Mouse (Mus musculus): ENCODE measurements around the gene Dars.

The Dars gene

DNA sequence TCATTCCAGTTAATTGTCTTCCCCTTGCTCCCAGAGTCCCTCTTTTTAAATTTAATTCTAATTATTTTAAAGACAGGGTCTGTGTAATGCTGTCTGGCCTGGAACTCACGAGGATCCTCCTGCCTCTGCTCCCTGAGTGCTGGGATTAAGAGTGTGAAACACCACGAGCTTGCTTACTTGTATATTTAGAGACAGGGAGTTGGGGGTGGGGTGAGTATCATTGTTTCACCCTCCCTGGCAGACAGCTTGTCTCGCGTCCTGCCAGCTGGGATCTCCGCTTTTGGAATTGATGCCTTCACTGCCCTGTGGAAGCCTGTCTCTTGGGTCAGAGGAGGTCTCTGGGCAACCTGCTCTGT lies 343 bp upstream of the Dars start:
- no peak for DNase-seq (ENCODE audit: low spot score)

GRCm38 (mm10) chr1:128411141-128411540 lies 6.0 kb downstream of the Dars start:
- no peak for DNase-seq (ENCODE audit: low spot score)

- DNase-seq (ENCODE audit: low spot score): no peak
Observed at GRCm38 (mm10) chr1:128406846-128407245, 10.3 kb downstream of the Dars start.

GRCm38 (mm10) chr1:128405675-128406074 lies 11.5 kb downstream of the Dars start:
- DNase-seq (ENCODE audit: low spot score): no peak

DNA sequence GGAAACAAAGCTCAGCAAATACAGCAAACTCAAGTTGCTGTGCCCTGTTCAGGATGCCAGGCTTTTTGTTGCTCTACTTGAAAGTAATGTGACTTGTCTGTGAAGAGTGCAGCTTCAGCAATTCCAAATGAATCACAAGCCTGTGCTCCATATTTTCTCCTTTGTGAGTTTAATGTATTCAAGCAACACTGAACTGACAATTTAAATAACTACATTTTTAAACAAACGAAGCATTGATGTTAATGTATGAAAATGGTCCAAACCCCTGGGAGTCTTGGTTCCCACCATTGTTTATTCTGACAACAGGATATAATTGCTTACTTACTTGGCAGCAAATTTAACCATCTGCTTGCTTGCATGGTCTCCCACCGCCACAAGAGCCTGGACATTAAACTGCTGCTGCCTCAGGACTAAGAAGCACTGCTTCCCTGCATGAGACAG lies 12.1 kb downstream of the Dars start:
- DNase-seq (ENCODE audit: low spot score): no peak

DNA sequence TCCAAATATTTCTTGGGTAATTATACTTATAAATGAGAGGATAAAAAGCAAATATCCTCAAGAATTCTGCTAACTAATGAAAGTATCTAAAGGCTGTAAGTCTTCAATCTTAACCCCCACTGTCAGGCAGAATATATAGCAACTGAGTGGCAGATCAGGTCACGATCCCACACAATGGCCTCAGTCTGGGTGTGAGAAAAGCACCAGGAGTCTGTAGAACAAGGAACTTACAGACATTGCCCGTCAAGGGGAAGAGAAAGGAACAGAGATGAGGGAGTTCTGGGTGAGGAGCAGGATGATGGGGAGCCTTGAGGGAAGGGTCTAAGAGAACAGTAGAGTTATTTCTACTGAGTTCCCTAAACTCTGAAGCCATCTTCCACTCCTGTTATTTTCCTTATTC lies 16.2 kb downstream of the Dars start:
- DNase-seq (ENCODE audit: low spot score): no peak

DNA sequence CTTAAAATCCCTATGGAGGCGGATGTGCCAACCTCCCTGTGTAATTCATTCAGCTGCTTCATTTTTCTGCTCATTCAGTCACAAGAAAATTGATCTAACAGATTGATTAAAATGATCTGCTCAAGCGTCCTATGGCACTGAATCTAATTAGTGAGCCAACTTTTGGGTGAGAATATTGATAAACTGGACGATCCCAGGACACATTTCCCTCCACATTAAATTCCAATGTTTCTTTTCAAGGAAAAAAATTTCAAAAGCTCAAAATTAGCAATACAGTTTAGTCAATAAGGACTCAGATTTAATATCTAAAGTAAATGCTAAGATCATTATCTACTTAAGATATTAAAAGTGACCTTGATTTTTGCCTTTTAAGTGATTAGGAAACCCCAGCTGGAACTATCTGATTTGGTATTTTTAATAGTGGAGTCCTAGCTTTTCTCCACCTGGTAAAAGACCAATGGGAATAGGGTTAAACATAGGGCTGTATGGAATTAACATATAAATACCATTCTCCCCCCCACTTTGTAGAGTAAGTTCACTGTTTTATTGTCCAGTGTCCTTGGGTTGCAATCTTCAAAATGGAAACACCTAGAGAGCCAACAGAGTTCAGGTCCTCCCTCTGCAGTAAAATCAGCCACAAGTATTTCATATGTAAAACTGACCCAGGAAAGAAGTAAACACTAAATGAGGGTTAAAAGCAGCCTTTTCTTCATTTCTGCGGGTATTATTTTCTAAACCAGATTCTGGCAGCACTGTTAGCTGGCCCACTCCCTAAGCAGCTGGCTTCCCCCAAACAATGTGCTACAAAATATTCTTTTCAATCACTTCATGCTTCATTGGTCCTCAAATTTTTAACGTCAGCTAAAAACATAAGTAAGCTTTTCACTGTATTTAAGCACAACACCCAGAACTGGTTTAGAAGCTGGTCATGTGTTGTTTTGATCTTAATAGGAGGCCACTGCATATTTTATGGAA lies 16.9 kb downstream of the Dars start:
- no peak for DNase-seq (ENCODE audit: low spot score)

DNA sequence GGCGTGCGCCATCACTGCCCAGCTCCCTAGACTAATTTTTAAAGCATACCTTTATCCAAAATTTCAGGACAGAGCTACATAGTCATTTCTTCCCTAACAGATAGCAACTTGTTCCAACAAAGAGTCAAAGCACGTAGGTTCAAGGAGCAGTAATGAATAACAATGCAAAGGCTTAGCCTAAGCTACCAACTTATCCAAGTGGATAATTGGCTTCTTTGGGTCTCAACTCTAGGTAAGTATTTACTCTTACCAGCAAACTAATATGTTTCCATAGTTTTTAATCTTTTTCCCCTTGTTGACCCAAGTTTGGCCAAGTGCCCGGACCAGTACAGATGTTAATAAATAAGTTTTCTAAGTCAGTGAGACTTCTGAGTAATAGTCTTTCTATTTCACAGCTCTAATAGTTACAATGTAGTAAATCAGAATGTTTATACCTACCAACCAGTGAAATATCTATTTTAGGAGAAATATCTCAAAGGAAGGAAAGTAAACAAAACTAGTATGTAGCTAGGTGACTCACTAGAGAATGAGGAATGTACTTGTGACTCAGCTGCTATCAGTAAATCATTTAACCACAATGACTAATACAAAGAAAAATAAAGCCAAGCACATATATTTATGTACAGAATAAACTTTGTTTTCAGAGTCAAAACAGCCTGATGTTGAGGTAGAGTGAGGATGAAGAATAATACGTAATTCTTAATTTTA lies 18.3 kb downstream of the Dars start:
- no peak for DNase-seq (ENCODE audit: low spot score)

- no peak for DNase-seq (ENCODE audit: low spot score)
Observed at GRCm38 (mm10) chr1:128394657-128395056, 22.5 kb downstream of the Dars start.

DNA sequence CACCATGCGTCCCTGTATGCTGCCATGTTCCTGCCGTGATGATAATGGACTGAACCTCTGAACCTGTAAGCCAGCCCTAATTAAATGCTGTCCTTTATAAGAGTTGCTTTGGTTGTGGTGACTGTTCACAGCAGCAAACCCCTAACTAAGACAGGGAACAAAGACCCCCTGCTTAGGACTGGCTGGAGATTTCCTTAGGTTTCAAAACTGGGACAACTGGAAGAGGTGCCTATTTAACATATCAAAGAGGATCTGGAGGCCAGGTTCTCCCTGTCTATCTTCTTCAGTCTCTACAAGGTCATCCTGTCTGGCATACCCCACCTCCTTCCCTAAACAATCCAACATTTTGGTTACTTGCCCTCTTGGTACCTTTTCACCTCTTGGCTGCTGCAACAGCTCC lies 24.8 kb downstream of the Dars start:
- no peak for DNase-seq (ENCODE audit: low spot score)

GRCm38 (mm10) chr1:128386487-128386886 lies 30.7 kb downstream of the Dars start:
- DNase-seq (ENCODE audit: low spot score): no peak

DNA sequence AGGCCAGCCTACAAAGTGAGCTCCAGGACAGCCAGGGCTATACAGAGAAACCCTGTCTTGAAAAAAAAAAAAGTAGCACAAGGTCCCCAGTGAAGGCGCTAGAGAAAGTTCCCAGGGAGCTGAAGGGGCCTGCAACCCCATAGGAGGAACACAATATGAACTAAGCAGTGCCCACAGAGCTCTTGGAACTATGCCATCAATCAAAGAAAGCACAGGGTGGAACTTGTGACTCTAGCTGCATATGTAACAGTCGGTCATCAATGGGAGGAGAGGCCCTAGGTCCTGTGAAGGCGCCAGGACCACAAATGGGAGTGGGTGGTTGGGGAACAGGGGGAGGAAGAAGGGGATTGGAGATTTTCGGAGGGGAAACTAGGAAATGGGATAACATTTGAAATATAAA lies 40.3 kb downstream of the Dars start:
- DNase-seq (ENCODE audit: low spot score): no peak

DNA sequence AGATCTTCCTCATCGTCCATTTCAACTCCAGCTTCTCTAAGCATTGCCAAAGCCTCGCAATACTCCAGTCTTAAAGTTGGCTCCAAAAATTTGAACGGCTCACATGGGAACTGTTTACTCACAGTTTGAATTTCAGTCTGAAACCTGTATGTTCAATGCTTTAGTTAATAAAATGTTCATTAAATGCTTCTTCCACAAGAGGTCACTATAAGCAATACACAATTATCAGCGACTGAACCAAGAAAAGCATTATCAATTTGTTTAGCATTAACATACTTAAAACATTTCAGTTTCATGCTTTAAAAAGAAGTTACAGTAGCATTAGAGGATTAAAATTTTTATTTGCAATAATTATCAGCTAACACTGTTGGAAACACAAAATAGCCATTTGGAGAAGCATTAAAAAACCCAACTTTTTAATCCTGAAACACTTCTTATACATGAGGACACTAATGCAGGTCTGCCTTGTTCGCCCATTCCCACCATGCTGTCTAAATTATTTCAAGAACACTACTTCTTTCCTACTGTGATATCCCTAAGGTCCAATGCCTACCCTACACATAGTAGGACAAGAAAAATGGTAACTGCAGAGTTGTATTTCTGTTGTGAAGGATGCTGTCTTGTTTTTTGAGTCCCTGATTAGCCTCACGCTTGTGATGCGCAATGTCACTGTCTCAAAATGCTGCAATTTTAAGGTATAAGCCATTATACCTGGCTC lies 44.9 kb downstream of the Dars start:
- no peak for DNase-seq (ENCODE audit: low spot score)

DNA sequence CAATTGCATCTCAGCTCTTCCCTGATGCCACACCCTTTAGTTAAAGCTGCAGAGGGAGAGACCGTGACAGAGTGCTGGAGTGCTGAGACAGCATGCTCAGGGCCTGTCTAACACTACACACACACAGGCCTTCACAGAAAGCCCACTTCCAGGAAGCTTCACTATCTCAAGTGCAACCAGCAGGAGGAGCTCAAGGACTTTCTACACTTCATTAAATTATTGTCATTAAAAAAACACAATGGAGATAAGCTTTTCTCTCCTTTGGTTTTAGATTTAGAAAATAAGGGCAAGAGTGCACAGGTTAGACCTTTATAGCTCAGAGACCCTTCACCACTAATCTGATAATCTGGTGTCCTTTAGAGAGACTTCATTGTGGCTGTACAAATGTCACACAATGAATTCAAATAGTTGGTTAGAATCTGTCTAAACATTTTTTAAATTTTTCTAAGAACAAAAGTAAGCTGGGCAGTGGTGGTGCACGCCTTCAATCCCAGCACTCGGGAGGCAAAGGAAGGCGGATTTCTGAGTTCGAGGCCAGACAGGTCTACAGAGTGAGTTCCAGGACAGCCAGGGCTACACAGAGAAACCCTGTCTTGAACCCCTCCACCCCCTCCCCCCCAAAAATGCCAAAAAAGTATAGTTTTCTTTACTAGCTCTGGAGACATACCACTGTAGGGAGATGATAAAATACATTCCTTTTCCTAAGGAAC lies 48.3 kb downstream of the Dars start:
- DNase-seq (ENCODE audit: low spot score): no peak

DNA sequence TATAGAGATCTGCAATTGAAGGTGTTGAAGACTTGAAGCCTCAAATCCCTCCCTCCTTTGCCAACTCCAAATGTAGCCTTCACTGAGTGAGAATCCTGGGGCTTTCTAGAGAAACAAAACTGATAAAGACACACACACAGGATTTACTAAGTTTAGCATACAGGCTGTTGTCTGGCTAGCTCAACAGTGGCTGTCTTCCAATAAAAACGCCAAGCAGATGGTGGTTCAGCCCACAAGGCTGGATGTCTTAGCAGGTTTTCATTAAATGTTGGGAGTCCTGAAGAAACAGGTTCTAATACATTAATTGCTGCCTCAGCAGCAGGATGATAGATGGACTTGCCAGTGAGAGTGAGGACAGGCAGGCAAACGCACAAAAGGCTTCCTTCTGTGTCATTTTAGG lies 56.6 kb downstream of the Dars start:
- no peak for DNase-seq (ENCODE audit: low spot score)

DNA sequence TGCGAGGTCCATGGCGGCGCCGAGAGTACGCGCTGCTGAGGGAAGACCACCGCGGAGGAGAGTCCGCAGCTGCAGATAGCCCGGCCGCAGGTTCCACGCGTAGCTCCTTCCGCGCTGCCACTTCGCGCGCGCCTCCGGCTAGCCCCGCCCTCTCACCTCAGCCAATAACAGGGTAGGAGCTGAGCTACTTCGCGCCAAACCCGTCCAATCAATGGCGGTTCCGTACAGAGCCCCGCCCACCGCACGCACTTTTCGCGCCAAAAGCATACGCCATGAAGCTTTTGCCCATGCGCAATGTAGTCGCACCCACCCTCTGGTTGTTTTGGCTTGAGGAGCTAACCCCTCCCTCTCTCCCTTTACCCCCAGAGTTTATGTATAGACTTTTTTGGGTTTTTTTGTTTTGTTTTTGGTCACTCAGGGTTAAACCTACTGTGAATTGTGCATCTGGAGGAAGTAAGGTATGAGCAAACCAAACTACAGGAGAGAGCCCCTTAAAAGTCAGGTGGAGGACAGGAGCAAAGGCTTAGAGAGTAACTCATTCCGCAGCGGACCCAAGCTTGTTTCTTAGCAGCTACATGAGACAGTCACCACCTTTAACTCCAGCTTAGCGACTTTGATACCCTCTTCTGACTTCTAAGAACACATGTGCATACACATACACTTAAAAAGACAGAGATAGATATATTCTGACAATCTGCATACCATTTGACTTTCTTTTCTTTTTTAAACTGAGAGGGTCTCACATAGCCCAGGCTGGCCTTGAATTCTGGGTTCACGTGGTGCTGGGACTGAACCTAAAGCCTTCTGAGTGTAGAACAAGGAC lies 57.4 kb downstream of the Dars start, which contains the start of gene Mcm6:
Mcm6 (minus strand) TSS at position 111 of the 823 bp plus-strand sequence.
- peak; percentile 97 for DNase-seq (ENCODE audit: low spot score)

GRCm38 (mm10) chr1:128358916-128359553 lies 58.1 kb downstream of the Dars start:
- no peak for DNase-seq (ENCODE audit: low spot score)

DNA sequence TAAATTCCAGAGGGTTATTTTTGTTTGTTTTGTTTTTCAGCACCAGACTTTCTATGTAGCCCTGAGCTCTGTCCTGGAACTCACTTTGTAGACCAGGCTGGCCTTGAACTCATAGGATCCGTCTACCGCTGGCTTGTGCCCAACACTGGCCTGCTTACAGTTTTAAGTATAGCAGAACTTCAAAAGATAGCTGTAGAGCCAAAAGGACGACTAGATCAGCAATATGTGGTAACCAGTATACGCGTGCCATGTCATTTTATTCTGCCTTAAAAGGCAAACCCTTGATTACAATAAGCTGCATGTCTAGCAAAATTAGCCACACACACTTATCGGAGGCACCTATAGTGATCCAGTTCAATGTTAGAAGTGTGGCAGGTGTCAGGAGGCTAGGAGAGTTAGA lies 58.9 kb downstream of the Dars start:
- no peak for DNase-seq (ENCODE audit: low spot score)

GRCm38 (mm10) chr1:128357452-128357851 lies 59.7 kb downstream of the Dars start:
- no peak for DNase-seq (ENCODE audit: low spot score)

- no peak for DNase-seq (ENCODE audit: low spot score)
Observed at GRCm38 (mm10) chr1:128353092-128353491, 64.1 kb downstream of the Dars start.

- DNase-seq (ENCODE audit: low spot score): no peak
Observed at GRCm38 (mm10) chr1:128344232-128344631, 72.9 kb downstream of the Dars start.
